Mouse (Mus musculus) right cerebral cortex, postnatal 4 days (tissue): ENCODE data around the gene Asic3.
A peak's percentile ranks its signal among the peaks of the same experiment; 100 is the strongest.

Experiments used
- DNase-seq: peaks from one replicate; pipeline ENCODE4 v3.0.0-alpha.2; 2022

Asic3 gene

DNA sequence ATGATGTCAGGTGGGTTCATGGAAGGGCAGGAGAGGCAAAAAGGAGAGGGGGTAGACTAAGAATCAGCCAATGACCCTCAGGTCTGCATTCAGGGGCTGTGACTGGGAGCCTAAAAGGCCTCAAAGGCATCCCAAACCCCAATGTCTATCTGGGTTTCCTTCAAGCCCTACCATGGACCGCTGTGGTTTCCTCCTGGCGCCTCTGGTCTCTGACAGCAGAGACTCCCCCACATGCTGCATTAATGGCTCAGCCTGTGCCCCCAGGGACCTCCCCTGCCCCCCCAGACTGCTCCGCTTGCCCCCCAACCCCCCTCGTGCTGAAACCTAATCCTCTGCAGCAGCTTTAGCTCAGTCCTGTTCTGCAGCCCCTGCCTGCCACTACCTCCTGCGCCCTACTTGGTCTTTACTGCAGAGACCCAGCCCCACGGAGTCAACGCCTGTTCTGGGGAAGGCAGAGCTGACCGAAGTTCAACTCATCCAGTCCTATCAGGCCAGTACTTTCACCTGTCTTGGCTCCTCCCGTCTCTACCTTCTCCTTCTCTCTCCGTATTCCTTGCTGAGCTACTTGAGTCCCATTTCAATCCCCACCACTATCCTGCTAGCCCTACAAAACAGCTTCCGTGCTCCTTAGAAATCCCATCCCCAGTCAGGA, at the start of gene Asic3:
Gene Asic3, plus strand, starts transcription at position 351 of the 652 bp plus-strand sequence.
- no peak for DNase-seq

GRCm38 (mm10) chr5:24363467-24363866, 49.7 kb upstream of the Asic3 start:
- DNase-seq: no peak

GRCm38 (mm10) chr5:24364061-24364460, 49.1 kb upstream of the Asic3 start:
- DNase-seq: no peak

- DNase-seq: no peak
Measured at GRCm38 (mm10) chr5:24364508-24364907, 48.7 kb upstream of the Asic3 start, which contains the start of gene Nos3. TSS of gene Nos3 (plus strand) at chr5:24364810.

- DNase-seq: no peak
Measured at GRCm38 (mm10) chr5:24364963-24365362, 48.2 kb upstream of the Asic3 start.

GRCm38 (mm10) chr5:24365528-24365927, 47.7 kb upstream of the Asic3 start:
- no peak for DNase-seq

DNA sequence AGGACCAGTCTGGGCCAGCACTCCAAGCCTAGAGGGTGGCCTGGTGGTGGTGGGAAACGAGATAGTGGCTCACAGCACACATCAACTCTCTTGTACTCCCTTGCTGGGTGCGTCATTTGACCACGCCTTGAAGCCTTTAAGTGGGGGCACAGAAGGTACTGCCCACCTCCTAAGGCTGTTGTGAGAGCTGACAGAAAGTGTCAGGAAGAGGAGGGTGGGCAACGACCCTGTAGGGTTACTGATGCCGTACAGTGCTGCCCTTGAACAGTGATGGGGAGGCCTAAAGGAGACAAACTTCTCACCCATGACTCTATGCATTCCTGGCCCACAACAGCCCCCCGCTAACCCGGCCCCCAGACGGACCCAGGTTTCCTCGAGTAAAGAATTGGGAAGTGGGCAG, 46.8 kb upstream of the Asic3 start:
- DNase-seq: no peak

DNA sequence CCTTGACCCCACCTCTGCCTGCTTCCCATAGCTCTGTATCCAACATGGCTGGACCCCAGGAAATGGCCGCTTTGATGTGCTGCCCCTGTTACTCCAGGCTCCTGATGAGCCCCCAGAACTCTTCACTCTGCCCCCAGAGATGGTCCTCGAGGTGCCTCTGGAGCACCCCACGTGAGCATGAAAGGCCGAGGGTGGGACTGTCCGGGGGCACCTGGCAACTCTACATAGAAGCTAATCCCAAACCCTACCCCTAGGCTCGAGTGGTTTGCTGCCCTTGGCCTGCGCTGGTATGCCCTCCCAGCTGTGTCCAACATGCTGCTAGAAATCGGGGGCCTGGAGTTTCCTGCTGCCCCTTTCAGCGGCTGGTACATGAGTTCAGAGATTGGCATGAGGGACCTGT, 43.4 kb upstream of the Asic3 start:
- DNase-seq: no peak

- DNase-seq: no peak
Measured at GRCm38 (mm10) chr5:24373807-24374206, 39.4 kb upstream of the Asic3 start.

GRCm38 (mm10) chr5:24374216-24374615, 39.0 kb upstream of the Asic3 start:
- no peak for DNase-seq

GRCm38 (mm10) chr5:24374666-24375328, 38.4 kb upstream of the Asic3 start:
- no peak for DNase-seq

DNA sequence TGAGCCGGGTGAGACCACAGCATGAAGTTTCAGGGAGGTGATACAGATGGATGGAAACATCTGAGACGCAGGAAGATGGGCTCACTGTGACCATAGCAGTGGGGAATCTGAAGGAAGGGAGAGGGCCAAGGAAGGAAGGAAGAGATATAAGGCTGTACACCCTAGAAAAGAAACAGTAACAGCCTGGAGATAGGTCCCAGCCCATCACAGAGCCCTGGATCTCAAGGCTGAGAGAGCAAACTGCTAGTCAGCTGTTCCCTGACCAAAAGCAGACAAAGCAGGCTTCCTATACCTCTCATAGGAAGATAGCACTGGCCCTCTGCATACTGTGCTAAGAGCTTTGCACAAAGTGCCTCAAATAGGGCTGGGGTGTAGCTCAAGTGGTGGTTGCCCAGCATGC, 34.5 kb upstream of the Asic3 start:
- DNase-seq: no peak

GRCm38 (mm10) chr5:24379501-24379900, 33.7 kb upstream of the Asic3 start:
- no peak for DNase-seq

- DNase-seq: no peak
Measured at GRCm38 (mm10) chr5:24380499-24380898, 32.7 kb upstream of the Asic3 start.

- DNase-seq: no peak
Measured at GRCm38 (mm10) chr5:24381486-24381885, 31.7 kb upstream of the Asic3 start.

GRCm38 (mm10) chr5:24381988-24382387, 31.2 kb upstream of the Asic3 start:
- no peak for DNase-seq

GRCm38 (mm10) chr5:24383026-24383859, 29.9 kb upstream of the Asic3 start:
- DNase-seq: peak; percentile 92

DNA sequence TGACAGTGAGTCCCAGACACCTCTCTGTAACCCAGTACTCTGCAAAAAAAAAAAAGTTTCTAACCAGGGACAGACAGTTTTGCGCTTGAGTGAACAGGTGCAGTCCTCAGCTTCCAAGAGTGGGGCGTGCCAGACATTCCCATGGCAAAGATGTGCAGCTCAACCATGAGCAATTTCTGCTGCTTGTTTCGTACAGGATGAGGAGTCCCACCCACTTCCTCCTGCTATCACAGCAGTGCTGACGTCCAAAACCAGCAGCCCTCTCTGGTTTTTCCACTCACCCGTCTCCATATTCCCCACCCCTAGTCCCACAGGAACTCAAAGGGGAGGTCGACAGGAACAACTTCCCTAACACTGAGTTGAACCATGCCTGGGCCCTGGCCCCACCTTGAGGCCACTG, 28.8 kb upstream of the Asic3 start:
- DNase-seq: no peak

DNA sequence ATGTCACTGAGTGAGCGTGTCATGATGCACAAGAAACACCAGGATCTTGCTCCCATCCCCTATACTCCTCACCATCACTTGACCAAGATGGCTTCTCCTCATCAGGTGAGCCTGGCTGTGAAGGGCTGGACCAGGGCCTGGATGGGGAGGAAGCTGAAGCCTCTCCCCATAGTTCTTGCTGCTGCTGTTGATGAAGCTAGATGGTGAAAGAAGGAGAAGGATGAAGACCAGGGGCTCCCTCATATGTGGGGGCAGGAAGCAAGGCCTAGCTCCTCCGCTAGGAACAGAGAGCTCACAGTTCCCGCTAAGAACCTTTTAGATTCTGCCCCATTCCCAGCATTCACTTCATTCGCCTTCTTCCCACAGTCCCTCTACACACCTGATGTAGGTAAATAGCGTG, 27.8 kb upstream of the Asic3 start:
- no peak for DNase-seq

DNA sequence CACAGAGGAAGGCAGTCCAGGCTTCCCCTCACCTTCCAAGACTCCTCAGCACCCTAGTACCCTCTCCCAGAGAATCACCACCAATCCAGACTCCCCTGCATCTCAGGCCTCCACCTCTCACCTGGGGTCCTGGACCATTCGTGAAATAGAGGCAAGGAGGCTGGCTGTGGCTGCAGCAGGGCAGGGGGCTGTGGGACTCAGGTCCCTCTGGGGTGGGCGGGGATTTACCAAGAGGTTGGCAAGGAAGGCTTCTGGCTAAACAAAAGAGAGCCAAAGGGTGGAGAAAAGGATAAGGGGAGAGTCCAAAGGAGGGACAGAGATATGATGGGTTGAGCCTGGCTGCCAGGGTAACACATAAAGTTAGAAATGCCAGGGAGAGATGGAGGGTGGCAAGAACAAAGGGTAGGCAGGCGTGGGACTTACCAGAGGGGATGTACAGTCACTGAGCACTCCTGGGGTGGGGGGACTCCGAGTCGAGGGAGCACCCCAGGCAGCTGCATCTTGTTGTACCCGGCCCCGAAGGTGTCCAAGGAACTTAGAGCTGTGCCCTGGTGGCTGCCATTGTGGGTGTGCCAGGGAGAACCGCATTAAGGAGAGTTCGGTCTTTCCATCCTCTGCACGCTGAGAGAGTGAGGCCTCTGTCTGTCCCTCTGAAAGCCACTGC, 27.2 kb upstream of the Asic3 start:
- no peak for DNase-seq

DNA sequence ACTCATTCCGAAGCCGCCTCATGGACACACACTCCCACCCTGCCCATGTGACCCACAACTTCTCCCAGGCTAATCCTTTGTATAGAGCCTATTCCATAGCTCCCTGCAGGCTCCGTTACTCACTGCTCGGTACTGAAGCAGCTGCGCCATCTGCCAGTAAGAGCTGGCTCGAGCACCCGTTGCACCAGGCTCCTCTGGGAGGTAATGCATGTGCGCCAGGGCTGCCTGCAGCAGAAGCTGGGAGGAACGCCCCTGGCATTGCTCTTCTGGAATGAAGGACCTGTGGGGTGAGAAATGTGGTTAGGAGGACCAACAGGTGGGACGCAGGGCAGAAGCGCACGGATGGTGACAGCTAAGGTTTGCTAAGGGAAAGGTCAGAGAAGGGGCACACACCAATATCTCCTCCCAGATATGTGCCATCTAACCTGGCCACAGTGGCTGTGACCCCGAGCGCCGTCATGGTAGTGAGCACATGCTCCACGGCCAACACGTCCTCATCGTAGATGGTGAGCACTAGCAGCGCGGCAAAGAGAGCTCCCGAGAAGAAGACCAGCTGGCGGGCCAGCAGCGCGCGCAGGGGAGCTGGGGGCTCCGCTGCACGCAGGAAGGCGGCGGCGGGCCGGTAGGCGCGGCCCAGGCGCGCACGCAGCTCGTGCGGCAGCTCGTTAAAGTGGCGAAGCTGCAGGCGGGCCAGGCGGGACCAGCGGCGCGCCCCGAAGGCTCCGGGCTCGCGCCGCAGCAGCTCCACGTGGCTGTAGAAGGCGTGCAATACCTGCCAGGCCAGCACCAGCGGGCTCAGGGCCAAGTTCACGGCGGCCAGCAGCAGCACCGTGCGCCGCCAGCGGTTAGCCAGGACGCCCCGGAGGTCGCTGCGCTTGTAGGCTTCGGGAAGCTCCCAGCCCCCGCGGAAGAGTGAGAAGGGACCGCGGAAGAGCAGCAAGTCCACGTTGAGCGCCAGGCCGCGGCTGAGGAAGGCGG, 25.6 kb upstream of the Asic3 start:
- peak; percentile 61 for DNase-seq
